Mouse (Mus musculus): ENCODE measurements at regions not wholly inside any gene's neighbourhood (a gene's known extent, or its start where the extent isn't known, plus 50 kb on each side); places are given as distances from the start of the nearest gene placed in this dataset.

DNA sequence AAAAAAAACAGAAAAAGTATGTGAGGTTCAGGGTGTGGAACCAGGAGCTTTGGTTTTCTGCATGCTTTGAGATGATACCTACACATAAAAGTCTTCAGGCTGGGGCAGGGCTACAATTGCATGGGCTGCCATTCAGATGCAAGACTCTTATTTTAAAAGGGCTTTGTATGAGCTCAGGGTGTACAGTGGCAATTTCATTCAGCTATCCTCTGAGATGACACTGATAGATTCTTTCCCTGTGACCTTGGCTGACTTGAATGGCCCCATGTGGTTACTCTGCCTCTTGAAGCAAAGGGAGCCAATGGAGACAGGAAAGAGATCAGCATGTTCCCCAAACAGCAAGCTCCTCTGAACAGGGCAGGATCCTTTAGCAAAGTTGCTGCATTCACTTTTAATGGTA, 177.1 kb downstream of the Cmpk2 start:
- H3K4me1 ChIP-seq = no peaks in the 10 kb centered on the region
- H3K4me2 ChIP-seq = no peak overlapping the region
- no peak for ATAC-seq (ENCODE audit: insufficient number of reproducible peaks, low FRiP score, low TSS enrichment, low read depth)
- no peak overlapping the region for H3K27ac ChIP-seq
- no peaks in the 10 kb centered on the region for H3K27me3 ChIP-seq
- no peak overlapping the region for H3K4me3 ChIP-seq
- no peak overlapping the region for H3K9ac ChIP-seq
- no peaks in the 10 kb centered on the region for H3K36me3 ChIP-seq
- H3K9me3 ChIP-seq = no peaks in the 10 kb centered on the region

DNA sequence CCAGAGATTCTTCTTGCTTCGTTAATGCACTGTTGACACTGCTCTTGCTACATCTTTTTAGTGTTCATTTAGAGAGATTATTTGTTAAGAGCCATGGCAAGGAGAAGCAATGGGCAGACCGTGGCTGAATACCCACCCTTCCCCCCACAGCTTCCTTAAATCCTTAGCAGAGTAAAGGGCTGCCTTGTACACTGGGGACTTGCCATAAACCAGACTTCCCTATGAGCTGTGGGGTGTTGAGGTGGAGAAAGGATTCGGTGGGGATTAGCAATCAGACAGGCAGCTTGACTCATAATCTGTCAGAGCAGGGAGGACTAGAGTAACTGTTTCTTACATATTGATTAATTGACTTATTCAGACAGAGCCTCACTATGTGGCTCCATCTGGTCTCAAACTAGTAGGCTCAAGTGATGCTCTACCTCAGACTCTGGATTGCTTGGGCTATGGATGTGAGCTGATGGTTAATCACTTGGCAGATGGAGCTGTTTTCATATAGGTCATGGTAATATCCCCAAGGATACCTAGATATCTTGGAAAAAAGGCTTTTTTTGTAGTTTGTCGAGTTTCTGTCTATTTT, 166.7 kb downstream of the Cmpk2 start:
- ATAC-seq (ENCODE audit: insufficient number of reproducible peaks, low FRiP score, low TSS enrichment, low read depth) = no peak
- no peaks in the 10 kb centered on the region for H3K27me3 ChIP-seq
- no peak overlapping the region for H3K27ac ChIP-seq

GRCm38 (mm10) chr12:26635253-26635652, 166.2 kb downstream of the Cmpk2 start:
- H3K27me3 ChIP-seq = no peaks in the 10 kb centered on the region
- 0 out of 2 replicates have a peak, but pooled peaks cover 8% of the 10 kb centered on the region for H3K4me1 ChIP-seq
- no peaks in the 10 kb centered on the region for H3K9me3 ChIP-seq
- no peak overlapping the region for H3K4me2 ChIP-seq
- no peak overlapping the region for H3K4me3 ChIP-seq
- ATAC-seq (ENCODE audit: insufficient number of reproducible peaks, low FRiP score, low TSS enrichment, low read depth) = no peak
- H3K9ac ChIP-seq = no peak overlapping the region
- WGBS = 42% methylated on average over 3 of the region's 3 CpGs
- H3K27ac ChIP-seq = no peak overlapping the region
- no peaks in the 10 kb centered on the region for H3K36me3 ChIP-seq

More for the DNA sequence above, 166.7 kb downstream of the Cmpk2 start:
- H3K4me2 ChIP-seq = no peak overlapping the region
- no peaks in the 10 kb centered on the region for H3K9me3 ChIP-seq
- 47% methylated on average over 4 of the region's 4 CpGs for WGBS
- H3K4me3 ChIP-seq = no peak overlapping the region
- H3K4me1 ChIP-seq = 0 out of 2 replicates have a peak, but pooled peaks cover 8% of the 10 kb centered on the region
- H3K9ac ChIP-seq = no peak overlapping the region
- no peaks in the 10 kb centered on the region for H3K36me3 ChIP-seq

GRCm38 (mm10) chr12:26631795-26632122, 162.8 kb downstream of the Cmpk2 start:
- H3K4me3 ChIP-seq = no peak overlapping the region
- H3K4me1 ChIP-seq = 0 out of 2 replicates have a peak, but pooled peaks cover 8% of the 10 kb centered on the region
- WGBS = 28% methylated on average over 1 of the region's 1 CpGs
- H3K27ac ChIP-seq = no peak overlapping the region
- H3K9me3 ChIP-seq = no peaks in the 10 kb centered on the region
- H3K9ac ChIP-seq = no peak overlapping the region
- H3K27me3 ChIP-seq = no peaks in the 10 kb centered on the region
- ATAC-seq (ENCODE audit: insufficient number of reproducible peaks, low FRiP score, low TSS enrichment, low read depth) = no peak
- H3K36me3 ChIP-seq = no peaks in the 10 kb centered on the region
- H3K4me2 ChIP-seq = no peak overlapping the region

- no peaks in the 10 kb centered on the region for H3K36me3 ChIP-seq
- H3K27me3 ChIP-seq = no peaks in the 10 kb centered on the region
- H3K4me2 ChIP-seq = no peak overlapping the region
- no peaks in the 10 kb centered on the region for H3K9me3 ChIP-seq
- 0 out of 2 replicates have a peak, but pooled peaks cover 8% of the 10 kb centered on the region for H3K4me1 ChIP-seq
- no peak overlapping the region for H3K27ac ChIP-seq
- no peak for ATAC-seq (ENCODE audit: insufficient number of reproducible peaks, low FRiP score, low TSS enrichment, low read depth)
- WGBS = 36% methylated on average over 4 of the region's 4 CpGs
- H3K9ac ChIP-seq = no peak overlapping the region
- no peak overlapping the region for H3K4me3 ChIP-seq
Measured at GRCm38 (mm10) chr12:26631111-26631794, 162.2 kb downstream of the Cmpk2 start.

GRCm38 (mm10) chr12:26621135-26621932, 152.3 kb downstream of the Cmpk2 start:
- Histone ChIP-seq H3K9ac (no peak overlapping the region), H3K27ac (no peak overlapping the region), H3K36me3 (no peaks in the 10 kb centered on the region), H3K4me3 (no peak overlapping the region), H3K4me2 (no peak overlapping the region), H3K4me1 (peaks cover 24% of the 10 kb centered on the region; the same call in 1 of the 2 replicates), H3K27me3 (no peaks in the 10 kb centered on the region), H3K9me3 (no peaks in the 10 kb centered on the region)
- ATAC-seq (ENCODE audit: insufficient number of reproducible peaks, low FRiP score, low TSS enrichment, low read depth) = no peak
- WGBS = 56% methylated on average over 12 of the region's 12 CpGs

DNA sequence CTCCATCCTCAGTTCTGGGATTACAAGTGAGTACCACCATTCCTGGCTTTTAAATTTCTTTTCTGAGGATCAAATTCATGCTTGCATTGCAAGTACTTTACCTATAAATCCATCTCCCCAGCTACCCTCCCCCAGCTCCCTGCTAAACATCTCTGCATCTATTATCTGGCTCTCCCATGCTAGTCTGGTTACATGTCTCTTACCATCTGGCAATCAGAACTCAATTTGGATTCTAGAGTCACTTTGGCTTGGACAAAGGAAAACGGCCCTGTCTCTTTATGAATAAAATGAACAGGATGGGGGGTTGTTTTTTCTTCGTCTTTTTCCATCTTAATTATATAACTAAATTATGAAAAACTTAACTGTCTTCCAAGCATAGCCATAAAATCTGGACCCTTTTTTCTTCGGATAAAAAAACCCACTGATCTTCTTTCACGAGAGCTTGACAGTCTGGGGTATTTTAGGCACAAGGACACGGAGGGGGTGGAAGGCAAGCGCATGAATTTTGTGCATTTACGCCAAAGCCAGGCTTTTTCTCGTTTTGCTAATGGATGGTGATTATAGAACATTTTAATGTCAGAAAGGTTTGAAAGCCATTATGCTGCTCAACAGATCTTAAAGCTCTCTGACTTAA, 151.6 kb downstream of the Cmpk2 start:
- Histone ChIP-seq H3K9ac (no peak overlapping the region), H3K4me2 (no peak overlapping the region), H3K36me3 (no peaks in the 10 kb centered on the region), H3K27me3 (no peaks in the 10 kb centered on the region), H3K4me1 (peaks cover 24% of the 10 kb centered on the region; the same call in 1 of the 2 replicates), H3K9me3 (no peaks in the 10 kb centered on the region), H3K27ac (no peak overlapping the region), H3K4me3 (no peak overlapping the region)
- ATAC-seq (ENCODE audit: insufficient number of reproducible peaks, low FRiP score, low TSS enrichment, low read depth) = no peak
- 31% methylated on average over 8 of the region's 8 CpGs for WGBS

GRCm38 (mm10) chr12:26617969-26618368, 149.0 kb downstream of the Cmpk2 start:
- Histone ChIP-seq H3K27me3 (no peaks in the 10 kb centered on the region), H3K4me1 (peaks cover 26% of the 10 kb centered on the region; the same call in 1 of the 2 replicates), H3K36me3 (no peaks in the 10 kb centered on the region), H3K27ac (no peak overlapping the region), H3K9ac (no peak overlapping the region), H3K9me3 (no peaks in the 10 kb centered on the region), H3K4me2 (no peak overlapping the region), H3K4me3 (no peak overlapping the region)
- no peak for ATAC-seq (ENCODE audit: insufficient number of reproducible peaks, low FRiP score, low TSS enrichment, low read depth)
- 19% methylated on average over 3 of the region's 3 CpGs for WGBS

DNA sequence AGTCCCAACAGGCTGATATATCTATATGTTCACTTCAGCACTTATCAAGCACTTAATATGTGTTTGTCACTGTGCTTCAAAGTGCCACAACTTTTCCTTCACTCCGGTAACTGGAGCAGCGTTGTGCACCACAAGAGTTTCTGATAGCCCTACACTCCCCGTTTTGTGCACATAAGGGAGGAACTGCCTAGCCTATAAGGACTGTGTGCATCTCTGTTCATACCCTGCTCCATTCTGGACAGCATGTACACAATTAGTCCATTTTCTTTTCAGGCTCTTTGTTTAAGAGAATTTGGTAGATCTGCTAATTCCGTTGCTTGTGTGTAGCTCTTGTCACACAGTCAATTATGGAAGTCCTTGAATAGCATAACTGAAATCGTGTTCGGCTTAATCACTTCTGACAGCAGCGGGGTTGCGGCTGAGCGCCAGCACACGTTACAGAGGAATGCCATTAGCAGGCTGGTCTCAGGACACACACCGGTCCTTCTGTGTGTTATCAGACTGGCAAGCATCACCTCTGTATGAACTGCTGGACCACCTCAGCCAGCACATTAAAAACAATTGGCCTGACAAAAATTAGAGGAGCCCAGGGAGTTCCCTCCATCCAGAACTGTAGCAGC, 144.2 kb downstream of the Cmpk2 start:
- WGBS = 67% methylated on average over 11 of the region's 11 CpGs
- no peak for ATAC-seq (ENCODE audit: insufficient number of reproducible peaks, low FRiP score, low TSS enrichment, low read depth)

GRCm38 (mm10) chr12:26610079-26610478, 141.1 kb downstream of the Cmpk2 start:
- no peaks in the 10 kb centered on the region for H3K27me3 ChIP-seq
- H3K9me3 ChIP-seq = no peaks in the 10 kb centered on the region
- no peak overlapping the region for H3K9ac ChIP-seq
- H3K4me2 ChIP-seq = no peak overlapping the region
- ATAC-seq (ENCODE audit: insufficient number of reproducible peaks, low FRiP score, low TSS enrichment, low read depth) = no peak
- no peak overlapping the region for H3K4me3 ChIP-seq
- H3K4me1 ChIP-seq = 0 out of 2 replicates have a peak, but pooled peaks cover 2% of the 10 kb centered on the region
- 32% methylated on average over 3 of the region's 3 CpGs for WGBS
- no peaks in the 10 kb centered on the region for H3K36me3 ChIP-seq
- H3K27ac ChIP-seq = no peak overlapping the region

More for the DNA sequence above, 144.2 kb downstream of the Cmpk2 start:
- Histone ChIP-seq H3K36me3 (no peaks in the 10 kb centered on the region), H3K9ac (no peak overlapping the region), H3K27me3 (no peaks in the 10 kb centered on the region), H3K4me3 (no peak overlapping the region), H3K4me2 (no peak overlapping the region), H3K27ac (no peak overlapping the region), H3K9me3 (no peaks in the 10 kb centered on the region), H3K4me1 (peaks cover 11% of the 10 kb centered on the region; the same call in 1 of the 2 replicates)

- H3K27ac ChIP-seq = no peak overlapping the region
- H3K36me3 ChIP-seq = no peaks in the 10 kb centered on the region
- no peaks in the 10 kb centered on the region for H3K27me3 ChIP-seq
- H3K4me2 ChIP-seq = no peak overlapping the region
- H3K9me3 ChIP-seq = no peaks in the 10 kb centered on the region
- ATAC-seq (ENCODE audit: insufficient number of reproducible peaks, low FRiP score, low TSS enrichment, low read depth) = no peak
- no peak overlapping the region for H3K4me3 ChIP-seq
- H3K9ac ChIP-seq = no peak overlapping the region
- H3K4me1 ChIP-seq = no peaks in the 10 kb centered on the region
Measured at GRCm38 (mm10) chr12:26598501-26598900, 129.5 kb downstream of the Cmpk2 start.

Data from limb, embryonic 15.5 days (tissue).